Mouse (Mus musculus) forebrain, embryonic 13.5 days (tissue): ENCODE results near the gene Srrm4. TPM values are rescaled to one million over a fixed set of nuclear protein-coding genes. Genes with fewer than 3 reads are reported as not detected.
"Not testable (repeated sequence)": the region's sequence is repeated elsewhere in the genome, so short reads cannot be mapped to it uniquely, and the experiment has no call there.

Experiments used
- ATAC-seq: fragments of 200-750 bp; cut with Nextera tagmentation; 2 replicates; pipeline ENCODE4 v1.8.0; 2017
- H3K27ac ChIP-seq: fragments of 300-500 bp; sonication (generic); 2 replicates; pipeline ENCODE4 v1.5.1; 2015; ENCODE audit warnings: inconsistent platforms, mild to moderate bottlenecking, moderate library complexity
- H3K27me3 ChIP-seq: fragments of 300-500 bp; sonication (generic); 2 replicates; pipeline ENCODE4 v1.6.1; 2015; ENCODE audit warnings: mild to moderate bottlenecking, inconsistent platforms
- H3K36me3 ChIP-seq: fragments of 300-500 bp; sonication (generic); 2 replicates; pipeline ENCODE4 v1.6.1; 2015; ENCODE audit warnings: mild to moderate bottlenecking, inconsistent platforms; ENCODE audit not compliant: poor library complexity, severe bottlenecking
- H3K4me1 ChIP-seq: fragments of 300-500 bp; sonication (generic); 2 replicates; pipeline ENCODE4 v1.6.1; 2015; ENCODE audit warnings: inconsistent platforms
- H3K4me2 ChIP-seq: fragments of 300-500 bp; sonication (generic); 2 replicates; pipeline ENCODE4 v1.6.1; 2015; ENCODE audit warnings: inconsistent platforms, mild to moderate bottlenecking, moderate library complexity
- H3K4me3 ChIP-seq: fragments of 300-500 bp; sonication (generic); 2 replicates; pipeline ENCODE4 v1.5.1; 2015; ENCODE audit warnings: mild to moderate bottlenecking, inconsistent platforms
- H3K9ac ChIP-seq: fragments of 300-500 bp; sonication (generic); 2 replicates; pipeline ENCODE4 v1.6.1; 2015; ENCODE audit warnings: mild to moderate bottlenecking, inconsistent platforms
- H3K9me3 ChIP-seq: fragments of 300-500 bp; sonication (generic); replicated peaks from 2 replicates; pipeline ENCODE4 v1.6.1; 2016; ENCODE audit warnings: inconsistent platforms
- WGBS: fragments of 180-500 bp; shearing (Covaris S2); methylation state at CpG from one replicate; pipeline ENCODE4 v1.1.7; 2015; 5-methylcytosine and 5-hydroxymethylcytosine counted together
- polyA plus RNA-seq: library from polyadenylated mRNA; unstranded; fragments of >200 nt; fragmentation: Nextera tagmentation; extraction: Ambion mirVana; gene quantifications from 2 replicates; pipeline ENCODE4 v1.2.1, GENCODE M21; 2015

The Srrm4 gene
- polyA plus RNA-seq, 1 experiment from 2014 or later, result 28.5 TPM

- peak; percentile 41; the same call in 1 of the 2 replicates for ATAC-seq
- Histone ChIP-seq H3K4me2 (no peak overlapping the region), H3K4me1 (peaks cover 11% of the 10 kb centered on the region), H3K9me3 (no peaks in the 10 kb centered on the region), H3K4me3 (no peak overlapping the region), H3K27me3 (no peaks in the 10 kb centered on the region), H3K27ac (no peak overlapping the region), H3K36me3 (no peaks in the 10 kb centered on the region), H3K9ac (no peak overlapping the region)
- WGBS, result 53% methylated on average over 13 of the region's 13 CpGs
These were observed 156.4 kb downstream of the Srrm4 start for GRCm38 (mm10) chr5:116434976-116435850.

GRCm38 (mm10) chr5:116432871-116433270 lies 158.7 kb downstream of the Srrm4 start:
- 60% methylated on average over 7 of the region's 7 CpGs for WGBS

GRCm38 (mm10) chr5:116426701-116427100 lies 164.9 kb downstream of the Srrm4 start:
- ATAC-seq, result no peak
- 86% methylated on average over 2 of the region's 2 CpGs for WGBS

More at GRCm38 (mm10) chr5:116432871-116433270, 158.7 kb downstream of the Srrm4 start:
- no peaks in the 10 kb centered on the region for H3K9me3 ChIP-seq
- no peak overlapping the region for H3K4me3 ChIP-seq
- no peaks in the 10 kb centered on the region for H3K36me3 ChIP-seq
- H3K4me1 ChIP-seq, result peaks cover 11% of the 10 kb centered on the region
- no peak for ATAC-seq
- no peaks in the 10 kb centered on the region for H3K27me3 ChIP-seq
- no peak overlapping the region for H3K9ac ChIP-seq
- H3K27ac ChIP-seq, result no peak overlapping the region
- no peak overlapping the region for H3K4me2 ChIP-seq

GRCm38 (mm10) chr5:116425709-116426108 lies 165.9 kb downstream of the Srrm4 start:
- H3K36me3 ChIP-seq, H3K4me3 ChIP-seq, H3K4me2 ChIP-seq, H3K9ac ChIP-seq, H3K27me3 ChIP-seq, ATAC-seq, H3K27ac ChIP-seq, H3K9me3 ChIP-seq: not testable (repeated sequence)
- 81% methylated on average over 3 of the region's 3 CpGs for WGBS
- H3K4me1 ChIP-seq, result peaks cover 32% of the 10 kb centered on the region

More at GRCm38 (mm10) chr5:116426701-116427100, 164.9 kb downstream of the Srrm4 start:
- Histone ChIP-seq H3K4me3 (no peak overlapping the region), H3K27me3 (peaks cover 6% of the 10 kb centered on the region; the same call in 1 of the 2 replicates), H3K36me3 (no peaks in the 10 kb centered on the region), H3K9me3 (no peaks in the 10 kb centered on the region), H3K27ac (no peak overlapping the region), H3K4me2 (no peak overlapping the region), H3K9ac (no peak overlapping the region), H3K4me1 (peaks cover 26% of the 10 kb centered on the region)

GRCm38 (mm10) chr5:116425273-116425672 lies 166.3 kb downstream of the Srrm4 start:
- Histone ChIP-seq H3K4me2 (no peak overlapping the region), H3K9ac (no peak overlapping the region), H3K36me3 (no peaks in the 10 kb centered on the region), H3K9me3 (no peaks in the 10 kb centered on the region), H3K4me3 (no peak overlapping the region), H3K4me1 (peaks cover 36% of the 10 kb centered on the region), H3K27ac (no peak overlapping the region), H3K27me3 (peaks cover 6% of the 10 kb centered on the region; the same call in 1 of the 2 replicates)
- 54% methylated on average over 7 of the region's 7 CpGs for WGBS
- peak; percentile 41; the same call in 1 of the 2 replicates for ATAC-seq

- no peaks in the 10 kb centered on the region for H3K9me3 ChIP-seq
- no peak for ATAC-seq
- 84% methylated on average over 8 of the region's 8 CpGs for WGBS
- no peak overlapping the region for H3K4me2 ChIP-seq
- H3K27me3 ChIP-seq, result peaks cover 6% of the 10 kb centered on the region; the same call in 1 of the 2 replicates
- H3K4me3 ChIP-seq, result no peak overlapping the region
- no peak overlapping the region; the same call in 1 of the 2 replicates for H3K27ac ChIP-seq
- peaks cover 43% of the 10 kb centered on the region for H3K4me1 ChIP-seq
- H3K9ac ChIP-seq, result no peak overlapping the region
- H3K36me3 ChIP-seq, result no peaks in the 10 kb centered on the region
These were observed 167.9 kb downstream of the Srrm4 start for GRCm38 (mm10) chr5:116423746-116424145.

GRCm38 (mm10) chr5:116422699-116423201 lies 168.9 kb downstream of the Srrm4 start, which contains the start of gene Hspb8:
TSS of gene Hspb8 (minus strand) at chr5:116422864.
- H3K27me3 ChIP-seq, result peaks cover 6% of the 10 kb centered on the region; the same call in 1 of the 2 replicates
- H3K4me3 ChIP-seq, result peak within 1 kb of the TSS; percentile 27
- peak within 1 kb of the TSS; percentile 45 for H3K9ac ChIP-seq
- peaks cover 50% of the 10 kb centered on the region for H3K4me1 ChIP-seq
- H3K27ac ChIP-seq, result peak within 1 kb of the TSS; percentile 44
- ATAC-seq, result peak; percentile 17; the same call in 1 of the 2 replicates
- H3K9me3 ChIP-seq, result no peaks in the 10 kb centered on the region
- WGBS, result under 1% methylated on average over 19 of the region's 20 CpGs
- H3K4me2 ChIP-seq, result peak within 1 kb of the TSS; percentile 56
- no peaks in the 10 kb centered on the region for H3K36me3 ChIP-seq

- Histone ChIP-seq H3K9ac (peak overlapping the region; percentile 45; the same call in 1 of the 2 replicates), H3K4me1 (peaks cover 50% of the 10 kb centered on the region), H3K9me3 (no peaks in the 10 kb centered on the region), H3K27me3 (peaks cover 6% of the 10 kb centered on the region; the same call in 1 of the 2 replicates), H3K4me3 (peak overlapping the region; percentile 27; the same call in 1 of the 2 replicates), H3K36me3 (no peaks in the 10 kb centered on the region), H3K27ac (peak overlapping the region; percentile 44; the same call in 1 of the 2 replicates), H3K4me2 (peak overlapping the region; percentile 56)
- WGBS, result 58% methylated on average over 22 of the region's 22 CpGs
- ATAC-seq, result no peak
These were observed 169.7 kb downstream of the Srrm4 start for GRCm38 (mm10) chr5:116421791-116422481.

GRCm38 (mm10) chr5:116420759-116421225 lies 170.8 kb downstream of the Srrm4 start:
- peaks cover 58% of the 10 kb centered on the region for H3K4me1 ChIP-seq
- H3K27me3 ChIP-seq, result peaks cover 6% of the 10 kb centered on the region; the same call in 1 of the 2 replicates
- H3K9me3 ChIP-seq, result no peaks in the 10 kb centered on the region
- H3K27ac ChIP-seq, result peak overlapping the region; percentile 49
- no peak overlapping the region for H3K4me3 ChIP-seq
- H3K4me2 ChIP-seq, result no peak overlapping the region
- no peaks in the 10 kb centered on the region for H3K36me3 ChIP-seq
- peak; percentile 65 for ATAC-seq
- no peak overlapping the region for H3K9ac ChIP-seq
- WGBS, result under 1% methylated on average over 6 of the region's 6 CpGs

GRCm38 (mm10) chr5:116420213-116420612 lies 171.4 kb downstream of the Srrm4 start:
- Histone ChIP-seq H3K4me1 (peaks cover 57% of the 10 kb centered on the region), H3K4me3 (no peak overlapping the region), H3K9me3 (no peaks in the 10 kb centered on the region), H3K27me3 (peaks cover 6% of the 10 kb centered on the region; the same call in 1 of the 2 replicates), H3K9ac (no peak overlapping the region), H3K27ac (peak overlapping the region; percentile 49), H3K36me3 (no peaks in the 10 kb centered on the region), H3K4me2 (no peak overlapping the region)
- WGBS, result 100% methylated on average over 1 of the region's 1 CpGs
- ATAC-seq, result no peak

- no peak overlapping the region for H3K9ac ChIP-seq
- peaks cover 54% of the 10 kb centered on the region for H3K4me1 ChIP-seq
- no peak overlapping the region for H3K4me3 ChIP-seq
- no peak overlapping the region for H3K4me2 ChIP-seq
- H3K27me3 ChIP-seq, result peaks cover 6% of the 10 kb centered on the region; the same call in 1 of the 2 replicates
- ATAC-seq, result no peak
- no peaks in the 10 kb centered on the region for H3K36me3 ChIP-seq
- H3K9me3 ChIP-seq, result no peaks in the 10 kb centered on the region
- peak overlapping the region; percentile 14; the same call in 1 of the 2 replicates for H3K27ac ChIP-seq
- WGBS, result 45% methylated on average over 6 of the region's 6 CpGs
These were observed 172.1 kb downstream of the Srrm4 start for GRCm38 (mm10) chr5:116419322-116420045.
